23 mouse cellular contexts compared by ENCODE assay signal in the genomic region with DNA sequence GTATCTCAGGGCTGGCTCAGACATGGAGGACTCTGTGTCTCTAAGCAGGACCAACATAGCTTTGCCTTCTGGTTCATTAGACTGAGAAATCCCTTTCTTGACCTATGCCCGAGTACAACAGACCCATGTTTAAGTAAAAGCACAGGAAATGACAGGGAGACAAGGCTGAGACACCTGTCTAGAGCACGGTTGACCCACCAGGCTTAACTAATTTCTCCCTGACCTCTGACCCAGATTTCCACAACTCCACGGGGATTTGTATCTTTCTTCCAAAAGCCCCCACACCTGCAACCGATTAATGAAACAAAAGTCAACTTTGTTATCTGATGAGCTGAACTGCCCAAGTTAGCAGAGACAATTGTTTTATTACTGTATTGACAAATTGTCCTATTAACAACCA.
DNase-seq lines count a peak whose midpoint lies in the region; ATAC-seq lines count a peak whose summit lies in the region.
"Had no signal": no experiment of that assay in that cellular context is flagged by ENCODE, and none has a peak within 500 bp of the region (broad histone marks: within the 10 kb centered on the region; RNA-seq: fewer than 3 reads in every experiment).

No protein-coding gene starts in this region.

- no peaks in the 10 kb centered on the region for H3K9me3 ChIP-seq in hindbrain, embryonic 10.5 days
- H3K9me3 ChIP-seq in hindbrain, embryonic 16.5 days (ENCODE audit: control insufficient read depth, low read length) = no peaks in the 10 kb centered on the region
- H3K9me3 ChIP-seq in embryonic facial prominence, embryonic 10.5 days = no peaks in the 10 kb centered on the region
- H3K9me3 ChIP-seq in limb, embryonic 10.5 days (replicated peaks) = no peaks in the 10 kb centered on the region
- no peaks in the 10 kb centered on the region for H3K9me3 ChIP-seq in kidney, embryonic 15.5 days (replicated peaks)
- H3K9me3 ChIP-seq: forebrain, embryonic 13.5 days; heart, embryonic 13.5 days had no signal

- 28% methylated on average over 4 of the region's 4 CpGs for WGBS in hindbrain, embryonic 10.5 days
- WGBS in hindbrain, embryonic 16.5 days = 28% methylated on average over 4 of the region's 4 CpGs
- 10% methylated on average over 4 of the region's 4 CpGs for WGBS in embryonic facial prominence, embryonic 10.5 days
- 18% methylated on average over 4 of the region's 4 CpGs for WGBS in limb, embryonic 10.5 days
- WGBS in kidney, embryonic 15.5 days = 19% methylated on average over 4 of the region's 4 CpGs

- H3K9ac ChIP-seq in hindbrain, embryonic 16.5 days (ENCODE audit: low read depth, low read length) = no peak overlapping the region
- H3K9ac ChIP-seq in kidney, embryonic 15.5 days = no peak overlapping the region
- H3K9ac ChIP-seq: forebrain, embryonic 13.5 days; forebrain, postnatal 0 days; heart, embryonic 13.5 days; hindbrain, embryonic 14.5 days had no signal

- H3K27me3 ChIP-seq in hindbrain, embryonic 10.5 days (ENCODE audit: insufficient read depth, poor library complexity, severe bottlenecking) = no peaks in the 10 kb centered on the region
- H3K27me3 ChIP-seq in hindbrain, embryonic 16.5 days (replicated peaks; ENCODE audit: control insufficient read depth, insufficient read depth, low read length) = no peaks in the 10 kb centered on the region
- H3K27me3 ChIP-seq in embryonic facial prominence, embryonic 10.5 days (replicated peaks; ENCODE audit: low read depth, poor library complexity, severe bottlenecking) = no peaks in the 10 kb centered on the region
- 0 out of 2 replicates have a peak, but pooled peaks cover 5% of the 10 kb centered on the region for H3K27me3 ChIP-seq in limb, embryonic 10.5 days (ENCODE audit: low read depth, poor library complexity, severe bottlenecking)
- no peaks in the 10 kb centered on the region for H3K27me3 ChIP-seq in kidney, embryonic 15.5 days
- H3K27me3 ChIP-seq: forebrain, embryonic 13.5 days; heart, embryonic 13.5 days had no signal

- no peak overlapping the region for H3K27ac ChIP-seq in hindbrain, embryonic 10.5 days
- no peak overlapping the region for H3K27ac ChIP-seq in hindbrain, embryonic 16.5 days (ENCODE audit: low read depth, low read length)
- H3K27ac ChIP-seq in embryonic facial prominence, embryonic 10.5 days (replicated peaks) = no peak overlapping the region
- H3K27ac ChIP-seq in limb, embryonic 10.5 days = no peak overlapping the region
- H3K27ac ChIP-seq in kidney, embryonic 15.5 days = no peak overlapping the region
- H3K27ac ChIP-seq: forebrain, embryonic 13.5 days; gastrocnemius, adult 2 months; heart, embryonic 13.5 days; hindbrain, embryonic 14.5 days had no signal

- no peak overlapping the region for H3K4me2 ChIP-seq in hindbrain, embryonic 16.5 days (ENCODE audit: low read length)
- no peak overlapping the region for H3K4me2 ChIP-seq in kidney, embryonic 15.5 days
- H3K4me2 ChIP-seq: forebrain, embryonic 13.5 days; heart, embryonic 13.5 days; hindbrain, embryonic 14.5 days had no signal

- no peaks in the 10 kb centered on the region for H3K36me3 ChIP-seq in hindbrain, embryonic 10.5 days
- no peaks in the 10 kb centered on the region for H3K36me3 ChIP-seq in hindbrain, embryonic 16.5 days (ENCODE audit: control insufficient read depth, insufficient read depth, low read length)
- H3K36me3 ChIP-seq in embryonic facial prominence, embryonic 10.5 days (replicated peaks) = no peaks in the 10 kb centered on the region
- no peaks in the 10 kb centered on the region for H3K36me3 ChIP-seq in limb, embryonic 10.5 days
- H3K36me3 ChIP-seq in kidney, embryonic 15.5 days = no peaks in the 10 kb centered on the region
- H3K36me3 ChIP-seq: G1E; heart, embryonic 13.5 days had no signal

- peaks cover 10% of the 10 kb centered on the region; the same call in 1 of the 2 replicates for H3K4me1 ChIP-seq in hindbrain, embryonic 10.5 days (replicated peaks)
- no peaks in the 10 kb centered on the region for H3K4me1 ChIP-seq in hindbrain, embryonic 16.5 days (ENCODE audit: control insufficient read depth, insufficient read depth, low read depth, low read length)
- H3K4me1 ChIP-seq in embryonic facial prominence, embryonic 10.5 days = peaks cover 24% of the 10 kb centered on the region
- H3K4me1 ChIP-seq in limb, embryonic 10.5 days = peaks cover 18% of the 10 kb centered on the region
- no peaks in the 10 kb centered on the region for H3K4me1 ChIP-seq in kidney, embryonic 15.5 days
- H3K4me1 ChIP-seq: heart, embryonic 13.5 days had no signal

- ATAC-seq in hindbrain, embryonic 16.5 days = no peak
- no peak for ATAC-seq in kidney, embryonic 15.5 days (replicated peaks; ENCODE audit: low FRiP score)
- ATAC-seq: CD4-positive, CD25-positive, alpha-beta regulatory T cell, adult 4 months; forebrain, embryonic 13.5 days; forebrain, postnatal 0 days; inflammation-experienced regulatory T-cells, adult 6 months; intestine, postnatal 0 days had no signal

- H3K4me3 ChIP-seq in hindbrain, embryonic 10.5 days = no peak overlapping the region
- no peak overlapping the region for H3K4me3 ChIP-seq in hindbrain, embryonic 16.5 days (ENCODE audit: low read length)
- no peak overlapping the region for H3K4me3 ChIP-seq in embryonic facial prominence, embryonic 10.5 days
- H3K4me3 ChIP-seq in limb, embryonic 10.5 days = no peak overlapping the region
- H3K4me3 ChIP-seq in kidney, embryonic 15.5 days (replicated peaks) = no peak overlapping the region
- H3K4me3 ChIP-seq: forebrain, embryonic 13.5 days; gastrocnemius, adult 2 months; heart, embryonic 13.5 days had no signal

- peak; percentile 11 for DNase-seq in hindbrain, embryonic 10.5 days (ENCODE audit: low spot score)
- peak; percentile 68 for DNase-seq in embryonic facial prominence, embryonic 10.5 days (ENCODE audit: low spot score)
- peak; percentile 40 for DNase-seq in limb, embryonic 10.5 days (ENCODE audit: low spot score)
- DNase-seq in right cerebral cortex, postnatal 4 days = no peak
- no peak for DNase-seq in cerebellum, postnatal 10 days
- DNase-seq: adrenal gland, postnatal 10 days; B cell, adult 2 months; cerebellum, adult 11 months; cerebellum, adult 8-10 months; cerebellum, postnatal 25 days; forebrain, postnatal 0 days; gastrocnemius, adult 2 months; gastrocnemius, postnatal 36 days; heart, adult 11 months had no signal

Comparison
In these comparisons a context has a peak if more than half of its experiments do, and no peak if none do; other contexts are left out.
1. DNase-seq: peak in hindbrain, embryonic 10.5 days (single experiment), embryonic facial prominence, embryonic 10.5 days (single experiment) and limb, embryonic 10.5 days (single experiment); none in right cerebral cortex, postnatal 4 days (single experiment) and cerebellum, postnatal 10 days (0 of 2).